Mouse (Mus musculus) spleen, postnatal 4 days (tissue): ENCODE measurements around the gene Olfr1044.

ENCODE experiments used
- DNase-seq, 2 experiments: peaks; one replicate each; pipeline ENCODE4 v3.0.0; 2022; ENCODE audit warnings: low spot score in 2 of 2

The Olfr1044 gene

GRCm38 (mm10) chr2:86177720-86178119 lies at the start of gene Olfr1044:
Gene Olfr1044, minus strand, starts transcription at chr2:86177820.
- DNase-seq, result no peak

GRCm38 (mm10) chr2:86219214-86219613 lies 41.6 kb upstream of the Olfr1044 start, which contains the start of gene Olfr1046:
Gene Olfr1046, minus strand, starts transcription at chr2:86219314.
- no peak for DNase-seq

- no peak for DNase-seq
These were observed 25.3 kb upstream of the Olfr1044 start, which contains the start of gene Olfr1045 for GRCm38 (mm10) chr2:86202909-86203308. Gene Olfr1045, minus strand, starts transcription at chr2:86203009.

GRCm38 (mm10) chr2:86195863-86196262 lies 18.2 kb upstream of the Olfr1044 start:
- no peak for DNase-seq

GRCm38 (mm10) chr2:86185583-86185982 lies 8.0 kb upstream of the Olfr1044 start, which contains the start of gene Olfr52:
Gene Olfr52, minus strand, starts transcription at chr2:86185683.
- DNase-seq, result no peak

- no peak for DNase-seq
These were observed 2.3 kb upstream of the Olfr1044 start for GRCm38 (mm10) chr2:86179950-86180349.

GRCm38 (mm10) chr2:86175422-86175821 lies 2.2 kb downstream of the Olfr1044 start:
- peak in 1 of 2 experiments; percentile 12 for DNase-seq

- no peak for DNase-seq
These were observed 10.2 kb downstream of the Olfr1044 start, which contains the start of gene Olfr1043 for GRCm38 (mm10) chr2:86167422-86167821. Gene Olfr1043, minus strand, starts transcription at chr2:86167522.

- no peak for DNase-seq
These were observed 15.9 kb downstream of the Olfr1044 start, which contains the start of gene Olfr1042 for GRCm38 (mm10) chr2:86161738-86162137. Gene Olfr1042, minus strand, starts transcription at chr2:86161838.

GRCm38 (mm10) chr2:86146632-86147031 lies 31.0 kb downstream of the Olfr1044 start, which contains the start of gene Olfr1040:
Gene Olfr1040, minus strand, starts transcription at chr2:86146732.
- no peak for DNase-seq

GRCm38 (mm10) chr2:86135828-86136227 lies 41.8 kb downstream of the Olfr1044 start, which contains the start of gene Olfr1039:
Gene Olfr1039, minus strand, starts transcription at chr2:86135928.
- no peak for DNase-seq
